Mouse (Mus musculus): ENCODE data around the gene Etfbkmt.
"Not testable (repeated sequence)": the region's sequence is repeated elsewhere in the genome, so short reads cannot be mapped to it uniquely, and the experiment has no call there.

DNA sequence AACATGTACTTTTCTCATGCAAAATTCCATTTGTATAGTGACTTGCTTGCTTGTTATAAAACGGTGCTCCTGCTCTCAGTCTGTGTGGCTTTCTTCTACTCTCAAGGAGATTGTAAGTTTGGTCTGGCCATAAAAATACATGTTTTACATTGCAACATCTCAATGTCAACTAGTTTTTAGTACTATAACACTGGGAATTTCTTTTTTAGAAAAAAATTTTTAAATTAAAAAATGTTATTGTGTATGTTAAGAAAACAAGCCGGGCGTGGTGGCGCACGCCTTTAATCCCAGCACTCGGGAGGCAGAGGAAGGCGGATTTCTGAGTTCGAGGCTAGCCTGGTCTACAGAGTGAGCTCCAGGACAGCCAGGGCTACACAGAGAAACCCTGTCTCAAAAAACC is 9.8 kb upstream of the Etfbkmt start, which contains the start of gene Gm10203:
- TF ChIP-seq CTCF (IDR thresholded peaks at IDR 0.05; ENCODE audit: low read depth, low read length); POLR2A (IDR thresholded peaks at IDR 0.05; ENCODE audit: borderline replicate concordance, low read depth, low read length): not testable (repeated sequence)
